ENCODE assay signal across 9 mouse cellular contexts in genomic region chr7:132732136-132732789, GRCm38 (mm10).
A peak's percentile ranks its signal among the peaks of the same experiment; 100 is the strongest.
DNase-seq lines count a peak whose midpoint lies in the region; ATAC-seq and TF ChIP-seq lines count a peak whose summit lies in the region.
"Had no signal": no experiment of that assay in that cellular context is flagged by ENCODE, and none has a peak within 500 bp of the region (broad histone marks: within the 10 kb centered on the region; RNA-seq: fewer than 3 reads in every experiment).

No protein-coding gene starts in this region.

- WGBS in kidney, embryonic 14.5 days, result 81% methylated on average over 6 of the region's 6 CpGs
- 10% methylated on average over 6 of the region's 6 CpGs for WGBS in forebrain, embryonic 15.5 days
- WGBS in midbrain, embryonic 16.5 days, result 40% methylated on average over 6 of the region's 6 CpGs

- no peaks in the 10 kb centered on the region for H3K36me3 ChIP-seq in kidney, embryonic 14.5 days (ENCODE audit: control insufficient read depth, insufficient read depth, low read length)
- H3K36me3 ChIP-seq in forebrain, embryonic 15.5 days, result no peaks in the 10 kb centered on the region
- no peaks in the 10 kb centered on the region for H3K36me3 ChIP-seq in midbrain, embryonic 16.5 days (ENCODE audit: control insufficient read depth, insufficient read depth, low read length)

- H3K4me3 ChIP-seq in kidney, embryonic 14.5 days (ENCODE audit: low read length), result no peak overlapping the region
- no peak overlapping the region for H3K4me3 ChIP-seq in forebrain, embryonic 15.5 days
- no peak overlapping the region for H3K4me3 ChIP-seq in midbrain, embryonic 16.5 days (ENCODE audit: low read depth, low read length)
- H3K4me3 ChIP-seq: liver, embryonic 15.5 days had no signal

- no peak for TF ChIP-seq CTCF in brain, embryonic 14.5 days (IDR thresholded peaks at IDR 0.05; ENCODE audit: borderline replicate concordance, extremely low read depth, insufficient read depth, insufficient read length)

- no peak overlapping the region for H3K4me2 ChIP-seq in kidney, embryonic 14.5 days (replicated peaks; ENCODE audit: low read depth, low read length)
- H3K4me2 ChIP-seq in forebrain, embryonic 15.5 days (replicated peaks), result no peak overlapping the region
- no peak overlapping the region for H3K4me2 ChIP-seq in midbrain, embryonic 16.5 days (ENCODE audit: low read length)
- H3K4me2 ChIP-seq: liver, embryonic 15.5 days had no signal

- no peaks in the 10 kb centered on the region for H3K9me3 ChIP-seq in kidney, embryonic 14.5 days (ENCODE audit: control insufficient read depth, low read length)
- H3K9me3 ChIP-seq in forebrain, embryonic 15.5 days, result no peaks in the 10 kb centered on the region
- no peaks in the 10 kb centered on the region for H3K9me3 ChIP-seq in midbrain, embryonic 16.5 days (replicated peaks; ENCODE audit: control insufficient read depth, low read length, poor library complexity, severe bottlenecking)
- H3K9me3 ChIP-seq: liver, embryonic 15.5 days had no signal

- no peak for ATAC-seq in kidney, embryonic 14.5 days (ENCODE audit: low FRiP score, low TSS enrichment)
- ATAC-seq in forebrain, embryonic 15.5 days (replicated peaks), result peak; percentile 40
- ATAC-seq in midbrain, embryonic 16.5 days, result no peak
- no peak for ATAC-seq in activated CD4-positive, CD25-positive, alpha-beta regulatory T cell, adult 4 months

- H3K27ac ChIP-seq in kidney, embryonic 14.5 days (ENCODE audit: low read depth, low read length), result no peak overlapping the region
- H3K27ac ChIP-seq in forebrain, embryonic 15.5 days (replicated peaks), result peak overlapping the region; percentile 81
- peak overlapping the region; percentile 61 for H3K27ac ChIP-seq in midbrain, embryonic 16.5 days (ENCODE audit: low read length)
- H3K27ac ChIP-seq: liver, embryonic 15.5 days had no signal

- no peak overlapping the region for H3K9ac ChIP-seq in kidney, embryonic 14.5 days (ENCODE audit: low read depth, low read length)
- H3K9ac ChIP-seq in forebrain, embryonic 15.5 days (replicated peaks), result 0 out of 2 replicates have a peak overlapping the region, but pooled peaks have one; percentile 10
- no peak overlapping the region for H3K9ac ChIP-seq in midbrain, embryonic 16.5 days (ENCODE audit: low read depth, low read length)
- H3K9ac ChIP-seq: liver, embryonic 15.5 days had no signal

- no peak for TF ChIP-seq POLR2A in brain, embryonic 14.5 days (IDR thresholded peaks at IDR 0.05; ENCODE audit: borderline replicate concordance, extremely low read depth, insufficient read depth, insufficient read length, poor library complexity, severe bottlenecking)

- peak; percentile 38 to 43 for DNase-seq in kidney, postnatal 36 days
- peak; percentile 90 for DNase-seq in brain, embryonic 14.5 days (ENCODE audit: low read depth)
- no peak for DNase-seq in layer of hippocampus, postnatal 14 days (ENCODE audit: low spot score in 2 of 2)
- DNase-seq: adrenal gland, adult 8-10 months had no signal

- H3K27me3 ChIP-seq in kidney, embryonic 14.5 days (ENCODE audit: control insufficient read depth, insufficient read depth, low read length), result no peaks in the 10 kb centered on the region
- no peaks in the 10 kb centered on the region for H3K27me3 ChIP-seq in forebrain, embryonic 15.5 days
- H3K27me3 ChIP-seq in midbrain, embryonic 16.5 days (ENCODE audit: control insufficient read depth, insufficient read depth, low read depth, low read length), result no peaks in the 10 kb centered on the region
- H3K27me3 ChIP-seq: liver, embryonic 15.5 days had no signal

- peaks cover 10% of the 10 kb centered on the region for H3K4me1 ChIP-seq in kidney, embryonic 14.5 days (ENCODE audit: control insufficient read depth, insufficient read depth, low read length)
- H3K4me1 ChIP-seq in forebrain, embryonic 15.5 days, result peaks cover 74% of the 10 kb centered on the region
- peaks cover 31% of the 10 kb centered on the region for H3K4me1 ChIP-seq in midbrain, embryonic 16.5 days (ENCODE audit: control insufficient read depth, insufficient read depth, low read length)

Comparison
In these comparisons a context has a peak if more than half of its experiments do, and no peak if none do; other contexts are left out.
1. DNase-seq: peak in kidney, postnatal 36 days (2 of 2) and brain, embryonic 14.5 days (single experiment); none in layer of hippocampus, postnatal 14 days (0 of 2).